Mouse (Mus musculus): Measurements from ENCODE around the gene Rnf126.

DNA sequence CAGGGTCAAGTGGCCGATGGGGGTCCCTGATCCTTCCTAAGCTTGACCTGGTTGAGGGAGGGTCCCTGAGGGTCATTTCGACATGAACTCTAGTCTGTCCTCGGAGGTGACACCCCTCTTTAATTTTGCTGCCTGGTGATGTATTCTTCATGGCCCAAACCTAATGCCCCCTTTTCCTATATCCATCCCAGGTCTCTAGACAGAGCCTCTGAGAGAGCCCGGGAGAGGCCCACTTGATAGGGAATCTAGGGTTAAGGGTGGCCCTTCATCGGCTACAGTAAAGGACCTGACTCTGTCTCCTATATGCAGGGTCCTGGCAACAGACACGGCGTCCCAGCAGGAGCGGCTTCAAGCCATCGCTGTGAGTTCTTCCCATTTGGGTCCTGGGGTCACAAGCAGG lies 39.6 kb upstream of the Rnf126 start:
- TF ChIP-seq CTCF (IDR thresholded peaks at IDR 0.05; ENCODE audit: control insufficient read depth, insufficient read depth, low read length) = no peak
- no peak for TF ChIP-seq POLR2A (IDR thresholded peaks at IDR 0.05; ENCODE audit: borderline replicate concordance, control insufficient read depth, low read depth, low read length)
